Mouse (Mus musculus) induced T-regulatory cell, adult 2 months (primary cell): ENCODE data around the gene Txnip.

Source experiments
- DNase-seq: peaks from one replicate; pipeline ENCODE4 v3.0.0-alpha.2; 2012; ENCODE audit warnings: low read depth

Txnip gene

GRCm38 (mm10) chr3:96569506-96569905, 11.7 kb downstream of the Txnip start:
- DNase-seq, result no peak

- DNase-seq, result no peak
These were observed 12.3 kb downstream of the Txnip start for GRCm38 (mm10) chr3:96569966-96570605.

GRCm38 (mm10) chr3:96570643-96571042, 12.9 kb downstream of the Txnip start:
- DNase-seq, result no peak

- DNase-seq, result no peak
These were observed 13.6 kb downstream of the Txnip start for GRCm38 (mm10) chr3:96571336-96571735.

GRCm38 (mm10) chr3:96571896-96572698, 14.3 kb downstream of the Txnip start:
- no peak for DNase-seq

- DNase-seq, result no peak
These were observed 16.1 kb downstream of the Txnip start for GRCm38 (mm10) chr3:96573611-96574511.

GRCm38 (mm10) chr3:96575272-96575984, 17.7 kb downstream of the Txnip start:
- DNase-seq, result peak; percentile 23

- peak; percentile 84 for DNase-seq
These were observed 18.4 kb downstream of the Txnip start for GRCm38 (mm10) chr3:96576005-96576658.

GRCm38 (mm10) chr3:96576690-96577541, 19.2 kb downstream of the Txnip start, which contains the start of gene Gm16253:
Gm16253 (plus strand) TSS chr3:96576984.
- DNase-seq, result peak; percentile 94

- no peak for DNase-seq
These were observed 19.8 kb downstream of the Txnip start for GRCm38 (mm10) chr3:96577566-96577965.

- DNase-seq, result peak; percentile 29
These were observed 20.9 kb downstream of the Txnip start for GRCm38 (mm10) chr3:96578561-96579238.

- DNase-seq, result no peak
These were observed 21.5 kb downstream of the Txnip start for GRCm38 (mm10) chr3:96579239-96579750.

GRCm38 (mm10) chr3:96579885-96580454, 22.2 kb downstream of the Txnip start:
- DNase-seq, result peak; percentile 96

- DNase-seq, result no peak
These were observed 23.4 kb downstream of the Txnip start for GRCm38 (mm10) chr3:96581141-96581540.

GRCm38 (mm10) chr3:96581771-96582515, 24.2 kb downstream of the Txnip start:
- no peak for DNase-seq

GRCm38 (mm10) chr3:96583386-96583785, 25.6 kb downstream of the Txnip start:
- DNase-seq, result peak; percentile 17

- no peak for DNase-seq
These were observed 32.9 kb downstream of the Txnip start for GRCm38 (mm10) chr3:96590657-96591056.

GRCm38 (mm10) chr3:96593374-96593773, 35.6 kb downstream of the Txnip start:
- peak; percentile 61 for DNase-seq
